Mouse (Mus musculus) testis, adult 2 months (tissue): Measurements from ENCODE around the gene Zfp652.

Source experiments
- CTCF ChIP-seq: fragments of 200-500 bp; IDR thresholded peaks from 2 replicates; pipeline ENCODE4 v1.5.1; 2012; ENCODE audit warnings: low read depth, mild to moderate bottlenecking, inconsistent platforms, low read length, moderate library complexity; ENCODE audit not compliant: control insufficient read depth, insufficient read depth, insufficient replicate concordance
- POLR2A ChIP-seq: fragments of 200-500 bp; IDR thresholded peaks from 2 replicates; pipeline ENCODE4 v1.6.1; 2012; ENCODE audit warnings: low read depth, mild to moderate bottlenecking, inconsistent platforms, low read length, moderate library complexity; ENCODE audit not compliant: control insufficient read depth

DNA sequence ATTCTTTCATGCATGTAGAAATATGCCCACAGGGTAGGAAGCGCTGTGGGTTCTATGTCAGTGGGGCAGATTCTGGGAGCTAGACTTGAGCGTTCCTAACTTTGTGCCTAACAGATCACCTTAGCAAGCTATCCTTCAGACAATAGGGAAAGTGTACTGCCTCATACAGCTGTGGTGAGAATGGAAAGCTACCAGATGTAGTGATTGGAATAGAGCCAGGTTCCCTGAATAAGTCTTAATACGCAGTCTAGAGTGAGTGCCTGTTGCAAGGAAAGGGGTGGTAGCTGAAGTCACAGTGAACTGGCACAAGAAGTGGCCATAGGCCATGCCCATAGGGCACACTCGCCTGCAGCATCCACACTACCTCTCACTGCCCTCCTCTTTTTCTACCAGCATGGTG is 50.5 kb downstream of the Zfp652 start:
- TF ChIP-seq CTCF: no peak
- TF ChIP-seq POLR2A: no peak
